Mouse (Mus musculus) cerebellum, adult 2 months (tissue): ENCODE results near the gene Maml3. TPM values are rescaled to one million over a fixed set of nuclear protein-coding genes. Genes with fewer than 3 reads are reported as not detected.
A peak's percentile ranks its signal among the peaks of the same experiment; 100 is the strongest.

Source experiments
- DNase-seq, 2 experiments: peaks; one replicate each; pipeline ENCODE4 v3.0.0; 2021
- H3K27ac ChIP-seq: fragments of 200-500 bp; 2 replicates; pipeline ENCODE4 v1.5.1; 2012; ENCODE audit warnings: low read length, control low read depth, inconsistent platforms; ENCODE audit not compliant: insufficient read depth
- H3K27me3 ChIP-seq: fragments of 200-500 bp; 2 replicates; pipeline ENCODE4 v1.6.1; 2012; ENCODE audit warnings: inconsistent platforms, mild to moderate bottlenecking, low read length, moderate library complexity; ENCODE audit not compliant: control insufficient read depth, insufficient read depth
- H3K4me1 ChIP-seq: fragments of 200-500 bp; 2 replicates; pipeline ENCODE4 v1.6.1; 2011; ENCODE audit warnings: low read length; ENCODE audit not compliant: control insufficient read depth, insufficient read depth
- H3K4me3 ChIP-seq: fragments of 200-500 bp; replicated peaks from 2 replicates; pipeline ENCODE3; 2011; ENCODE audit warnings: mild to moderate bottlenecking, low read depth, low read length, control low read depth; ENCODE audit not compliant: insufficient read depth
- CTCF ChIP-seq: fragments of 200-500 bp; IDR thresholded peaks from 2 replicates; pipeline ENCODE4 v1.5.1; 2011; ENCODE audit warnings: low read depth, mild to moderate bottlenecking, control low read depth, low read length, moderate library complexity, borderline replicate concordance; ENCODE audit not compliant: insufficient read depth
- POLR2A ChIP-seq: fragments of 200-500 bp; IDR thresholded peaks from 2 replicates; pipeline ENCODE4 v1.6.1; 2011; ENCODE audit warnings: low read length, control low read depth, borderline replicate concordance; ENCODE audit not compliant: insufficient read depth
- WGBS: fragments of 180-500 bp; shearing (Covaris S2); methylation state at CpG from one replicate; pipeline ENCODE4 v1.1.7; 2018; 5-methylcytosine and 5-hydroxymethylcytosine counted together
- polyA plus RNA-seq: library from polyadenylated mRNA; depleted of rRNA; stranded (reverse); fragments of >200 nt; gene quantifications from 2 replicates; pipeline ENCODE4 v1.2.3, GENCODE M21; 2012

Gene Maml3
- polyA plus RNA-seq, 1 experiment: 6.5 TPM

- Histone ChIP-seq H3K27me3 (no peaks in the 10 kb centered on the region), H3K27ac (no peak overlapping the region), H3K4me1 (peaks cover 9% of the 10 kb centered on the region; the same call in 1 of the 2 replicates), H3K4me3 (no peak overlapping the region)
- WGBS: 78% methylated on average over 6 of the region's 6 CpGs
- DNase-seq: no peak
- TF ChIP-seq POLR2A: no peak
- no peak for TF ChIP-seq CTCF
Measured at GRCm38 (mm10) chr3:51986507-51986906, 118.4 kb downstream of the Maml3 start.

- Histone ChIP-seq H3K27me3 (no peaks in the 10 kb centered on the region), H3K4me3 (no peak overlapping the region), H3K27ac (no peak overlapping the region), H3K4me1 (peaks cover 1% of the 10 kb centered on the region; the same call in 1 of the 2 replicates)
- no peak for DNase-seq
- TF ChIP-seq POLR2A: no peak
- no peak for TF ChIP-seq CTCF
- 82% methylated on average over 5 of the region's 5 CpGs for WGBS
Measured at GRCm38 (mm10) chr3:51981496-51981895, 123.4 kb downstream of the Maml3 start.

- no peak for DNase-seq
- Histone ChIP-seq H3K4me1 (peaks cover under 1% of the 10 kb centered on the region; the same call in 1 of the 2 replicates), H3K4me3 (no peak overlapping the region), H3K27ac (no peak overlapping the region), H3K27me3 (no peaks in the 10 kb centered on the region)
- TF ChIP-seq CTCF (no peak), POLR2A (no peak)
- 90% methylated on average over 8 of the region's 8 CpGs for WGBS
Measured at GRCm38 (mm10) chr3:51977654-51978352, 127.1 kb downstream of the Maml3 start.

GRCm38 (mm10) chr3:51974601-51975000 lies 130.3 kb downstream of the Maml3 start:
- Histone ChIP-seq H3K4me1 (peaks cover 3% of the 10 kb centered on the region), H3K27me3 (no peaks in the 10 kb centered on the region), H3K27ac (no peak overlapping the region), H3K4me3 (no peak overlapping the region)
- 94% methylated on average over 7 of the region's 7 CpGs for WGBS
- DNase-seq: no peak
- no peak for TF ChIP-seq POLR2A
- TF ChIP-seq CTCF: no peak

GRCm38 (mm10) chr3:51974153-51974552 lies 130.7 kb downstream of the Maml3 start:
- TF ChIP-seq CTCF (no peak), POLR2A (no peak)
- DNase-seq: no peak
- Histone ChIP-seq H3K4me3 (no peak overlapping the region), H3K4me1 (peaks cover 7% of the 10 kb centered on the region), H3K27me3 (no peaks in the 10 kb centered on the region), H3K27ac (no peak overlapping the region)
- 95% methylated on average over 6 of the region's 6 CpGs for WGBS

GRCm38 (mm10) chr3:51972576-51972975 lies 132.3 kb downstream of the Maml3 start:
- DNase-seq: peak in 1 of 2 experiments; percentile 27
- Histone ChIP-seq H3K27me3 (no peaks in the 10 kb centered on the region), H3K4me1 (peaks cover 9% of the 10 kb centered on the region), H3K4me3 (no peak overlapping the region), H3K27ac (no peak overlapping the region)
- no peak for TF ChIP-seq CTCF
- TF ChIP-seq POLR2A: no peak
- 57% methylated on average over 6 of the region's 6 CpGs for WGBS

- Histone ChIP-seq H3K4me1 (peaks cover 13% of the 10 kb centered on the region), H3K27me3 (no peaks in the 10 kb centered on the region), H3K4me3 (no peak overlapping the region), H3K27ac (no peak overlapping the region)
- WGBS: 94% methylated on average over 2 of the region's 2 CpGs
- no peak for DNase-seq
- TF ChIP-seq POLR2A: no peak
- TF ChIP-seq CTCF: no peak
Measured at GRCm38 (mm10) chr3:51970489-51970888, 134.4 kb downstream of the Maml3 start.

GRCm38 (mm10) chr3:51969451-51969850 lies 135.4 kb downstream of the Maml3 start:
- TF ChIP-seq POLR2A (no peak), CTCF (no peak)
- H3K27ac ChIP-seq: no peak overlapping the region
- no peak overlapping the region for H3K4me3 ChIP-seq
- peak; percentile 47 to 53 for DNase-seq
- 46% methylated on average over 6 of the region's 6 CpGs for WGBS
- no peaks in the 10 kb centered on the region for H3K27me3 ChIP-seq
- H3K4me1 ChIP-seq: peaks cover 13% of the 10 kb centered on the region
